Mouse (Mus musculus): Measurements from ENCODE around the gene Tespa1. TPM values are rescaled to one million over a fixed set of nuclear protein-coding genes. Genes with fewer than 3 reads are reported as not detected.
"Not testable (repeated sequence)": the region's sequence is repeated elsewhere in the genome, so short reads cannot be mapped to it uniquely, and the experiment has no call there.

Tespa1 gene
- 1 to 10 TPM in 1 of 2 experiments, under 1 TPM in 1; 0.87 to 2.0 TPM for total RNA-seq (2021)
- long read RNA-seq, experiment 1, partial matches to known transcripts = 0 of 3 reads
- long read RNA-seq, experiment 1, other reads (novel, unspliced or antisense) = 2 of 3 reads
- long read RNA-seq, experiment 2 = 0 reads

DNA sequence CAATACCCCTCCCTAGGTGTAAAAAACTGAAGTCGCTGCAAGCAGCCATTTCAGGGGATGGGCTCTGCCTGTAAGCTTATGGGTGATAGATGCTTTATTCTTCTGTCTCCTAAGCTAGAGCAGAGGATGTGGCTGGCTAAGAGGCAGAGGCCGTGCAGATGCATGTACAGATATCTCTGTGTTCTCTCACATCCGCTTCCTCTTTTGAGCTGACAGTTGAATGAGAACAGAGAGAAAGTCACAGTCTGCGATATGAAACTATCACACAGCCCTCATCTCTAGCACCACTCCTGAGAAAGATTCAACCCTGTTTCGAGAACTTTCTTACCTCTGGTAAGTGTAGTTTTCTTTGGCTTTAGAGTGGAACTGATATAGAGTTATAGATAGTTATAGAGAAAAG is at the start of gene Tespa1:
TSS of gene Tespa1 (plus strand) at position 234 of the 400 bp plus-strand sequence.
- DNase-seq = no peak

DNA sequence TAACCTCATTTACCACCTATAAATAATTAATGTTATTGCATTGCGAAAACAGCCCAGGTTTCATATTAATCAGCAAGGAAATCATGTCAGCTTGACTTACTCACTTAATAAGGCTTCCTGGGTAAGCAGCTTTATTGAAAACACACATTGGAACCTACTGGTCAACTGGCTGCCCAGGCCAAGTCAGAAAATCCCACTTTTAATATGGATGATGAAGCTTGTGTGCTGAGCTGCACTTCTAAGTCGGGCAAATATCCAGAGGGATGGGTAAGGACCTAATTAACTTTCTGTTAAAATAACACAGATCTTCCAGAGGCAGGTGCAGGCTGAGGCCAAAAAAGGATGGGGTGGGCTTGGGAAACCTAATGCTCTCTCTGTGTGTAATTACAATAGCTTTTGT is 46.9 kb upstream of the Tespa1 start:
- DNase-seq = no peak

DNA sequence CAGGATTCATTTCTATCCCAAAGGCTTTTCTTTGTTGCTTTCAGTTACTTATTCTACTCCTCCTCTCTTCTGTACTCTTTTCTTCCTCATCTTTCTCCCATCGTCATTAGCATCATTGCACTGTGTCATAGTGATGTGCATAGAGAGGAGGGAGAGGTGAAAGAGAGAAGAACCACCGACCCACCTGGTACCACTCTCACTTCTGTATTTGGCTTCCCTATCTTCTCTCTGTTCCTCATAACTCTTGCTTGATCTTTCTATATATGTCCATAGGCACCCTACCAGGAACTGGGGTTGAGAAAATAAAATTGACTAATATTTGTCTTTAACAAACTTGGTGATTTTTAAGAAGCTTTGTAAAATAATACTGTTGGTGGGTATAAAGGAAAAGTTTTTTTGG is 46.2 kb upstream of the Tespa1 start:
- DNase-seq = no peak

DNA sequence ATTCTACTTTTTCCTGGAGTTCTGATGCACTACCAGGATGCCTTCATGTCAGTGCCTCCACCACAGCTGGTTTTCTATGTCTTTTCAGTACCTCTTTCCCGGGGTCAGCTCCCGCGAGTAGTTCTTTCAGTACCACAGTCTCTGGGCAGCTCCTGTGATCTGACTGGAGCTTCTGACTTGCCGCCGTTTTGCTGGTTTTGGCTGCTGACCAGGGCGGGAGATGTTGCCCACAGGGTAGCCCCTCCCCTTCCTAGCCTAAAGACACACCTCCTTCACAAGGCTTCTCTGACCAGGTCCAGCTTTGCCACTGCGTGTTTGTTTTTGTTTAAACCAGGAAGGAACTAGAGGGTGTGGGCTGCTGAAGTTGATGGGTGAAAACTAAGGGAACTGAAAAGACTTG is 42.6 kb upstream of the Tespa1 start, which contains the start of gene Neurod4:
TSS of gene Neurod4 (minus strand) at position 175 of the 400 bp plus-strand sequence.
- DNase-seq = peak; percentile 60

DNA sequence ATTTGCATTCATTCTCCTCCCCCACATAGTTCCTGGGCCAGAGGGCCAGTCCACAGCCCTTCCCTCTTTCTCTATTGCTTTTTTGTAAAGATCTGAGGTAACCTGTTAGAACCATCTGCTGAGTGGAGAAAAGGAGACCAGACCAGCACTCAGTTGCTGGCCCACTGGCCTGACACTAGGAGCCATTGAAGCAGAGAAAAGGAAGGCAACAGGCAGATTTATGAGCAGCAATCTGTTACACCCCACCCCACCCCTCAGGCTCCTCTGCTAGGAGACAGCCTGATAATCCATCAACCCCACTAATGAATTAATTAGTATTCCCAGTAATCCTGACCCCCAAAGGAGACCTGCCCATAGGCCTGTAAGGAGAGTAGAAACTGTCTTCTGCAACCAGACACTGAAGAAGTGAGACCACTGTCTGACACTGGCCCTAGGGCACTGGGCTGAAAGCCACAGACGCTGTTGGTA is 40.7 kb upstream of the Tespa1 start:
- DNase-seq = no peak

DNA sequence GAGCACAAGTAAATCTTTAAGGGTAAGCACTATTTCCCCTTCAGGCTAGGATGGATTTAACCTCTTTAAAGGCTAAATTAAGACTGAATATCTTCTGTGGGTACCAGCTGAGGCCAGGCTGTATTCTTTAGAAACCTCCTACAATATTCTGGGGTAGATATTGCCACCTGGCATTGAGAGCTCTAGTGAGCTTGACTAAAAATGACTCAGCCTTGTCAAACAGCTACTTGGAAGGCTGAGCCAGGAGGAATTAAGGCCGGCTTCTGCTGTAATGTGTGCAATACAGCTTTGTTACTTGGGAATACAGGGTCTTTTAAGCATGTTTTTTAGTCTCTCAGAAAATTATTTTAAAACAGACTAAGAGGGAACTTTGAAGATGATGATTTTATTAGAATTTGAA is 35.5 kb upstream of the Tespa1 start:
- DNase-seq = no peak

DNA sequence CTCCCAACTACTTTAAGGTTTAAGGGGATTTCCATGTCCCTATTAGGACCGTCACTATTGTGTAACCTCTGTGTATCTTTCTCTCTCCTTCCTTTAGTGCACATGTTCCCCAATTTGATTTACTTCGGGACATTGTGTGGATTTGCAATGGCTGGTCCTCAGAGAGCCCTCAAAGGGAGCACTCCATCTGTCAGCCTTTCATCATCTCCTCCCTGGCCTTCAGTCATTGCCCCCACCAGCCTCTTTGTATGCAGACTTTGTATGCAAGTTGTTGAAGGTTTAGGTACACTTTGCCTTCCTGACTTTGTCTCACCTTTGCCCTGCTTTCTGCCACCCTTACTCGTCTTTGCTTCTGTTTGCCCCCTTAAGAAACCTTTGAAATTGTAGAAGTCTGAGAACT is 34.7 kb upstream of the Tespa1 start:
- no peak for DNase-seq

DNA sequence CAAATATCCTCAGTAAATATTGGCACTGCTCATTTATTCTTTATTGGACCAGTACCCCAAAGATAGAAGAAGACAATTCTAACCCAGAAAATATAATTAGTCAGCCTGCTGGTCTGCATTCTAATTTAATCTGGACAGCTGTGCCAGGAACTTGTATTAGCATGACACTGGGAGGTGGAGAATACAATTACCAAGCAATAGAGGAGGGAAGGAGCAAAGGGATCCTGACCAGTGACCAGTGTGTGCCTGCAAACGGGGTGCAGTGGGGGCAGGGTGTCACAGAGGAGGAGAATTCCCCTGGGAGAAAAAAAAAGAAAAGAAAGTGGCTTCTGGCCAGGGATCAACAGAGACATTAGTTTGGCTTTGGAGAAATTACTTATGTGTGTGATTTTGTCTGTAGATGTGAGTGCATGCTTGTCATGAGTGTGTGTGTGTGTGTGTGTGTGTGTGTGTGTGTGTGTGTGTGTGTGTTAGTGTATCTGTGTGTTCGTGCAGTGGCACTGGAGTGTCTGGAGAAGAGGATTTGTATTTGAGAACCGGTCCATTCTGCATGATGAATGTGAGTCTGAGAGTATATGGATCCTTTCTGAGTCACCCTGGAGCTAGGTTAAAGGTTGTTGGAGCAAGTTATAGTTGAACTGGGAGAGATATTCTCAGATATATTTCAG is 28.8 kb upstream of the Tespa1 start:
- no peak for DNase-seq

DNA sequence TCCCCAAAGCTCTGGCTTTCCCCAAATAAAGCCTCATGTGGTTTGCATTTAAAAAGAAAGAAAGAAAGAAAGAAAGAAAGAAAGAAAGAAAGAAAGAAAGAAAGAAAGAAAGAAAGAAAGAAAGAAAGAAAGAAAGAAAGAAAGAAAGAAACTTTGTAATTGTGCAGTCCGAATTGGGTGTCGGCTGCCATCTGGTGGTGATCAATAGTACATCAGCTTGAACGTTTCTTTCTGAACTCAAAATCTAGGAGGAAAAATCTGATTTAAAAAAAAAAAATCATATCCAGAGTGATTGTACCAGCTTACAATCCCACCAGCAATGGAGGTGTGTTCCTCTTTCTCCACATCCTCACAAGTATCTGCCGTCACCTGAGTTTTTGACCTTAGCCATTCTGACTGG is 23.9 kb upstream of the Tespa1 start:
- peak; percentile 32 for DNase-seq

DNA sequence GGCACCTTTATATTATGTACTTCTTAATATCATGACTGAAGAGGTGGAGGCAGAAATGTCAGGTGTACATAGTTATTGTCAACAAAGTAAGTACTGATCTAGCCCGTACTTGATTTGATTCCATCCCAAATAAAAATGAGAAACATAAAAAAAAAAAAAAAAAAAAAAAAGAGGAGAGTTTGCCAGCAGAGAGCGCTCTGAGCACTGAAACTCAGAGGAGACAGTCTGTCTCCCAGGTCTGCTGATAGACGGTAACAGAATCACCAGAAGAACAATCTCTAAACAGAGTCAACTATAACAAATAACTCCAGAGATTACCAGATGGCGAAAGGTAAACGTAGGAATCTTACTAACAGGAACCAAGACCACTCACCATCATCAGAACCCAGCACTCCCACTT is 18.5 kb upstream of the Tespa1 start:
- not testable (repeated sequence) for DNase-seq

DNA sequence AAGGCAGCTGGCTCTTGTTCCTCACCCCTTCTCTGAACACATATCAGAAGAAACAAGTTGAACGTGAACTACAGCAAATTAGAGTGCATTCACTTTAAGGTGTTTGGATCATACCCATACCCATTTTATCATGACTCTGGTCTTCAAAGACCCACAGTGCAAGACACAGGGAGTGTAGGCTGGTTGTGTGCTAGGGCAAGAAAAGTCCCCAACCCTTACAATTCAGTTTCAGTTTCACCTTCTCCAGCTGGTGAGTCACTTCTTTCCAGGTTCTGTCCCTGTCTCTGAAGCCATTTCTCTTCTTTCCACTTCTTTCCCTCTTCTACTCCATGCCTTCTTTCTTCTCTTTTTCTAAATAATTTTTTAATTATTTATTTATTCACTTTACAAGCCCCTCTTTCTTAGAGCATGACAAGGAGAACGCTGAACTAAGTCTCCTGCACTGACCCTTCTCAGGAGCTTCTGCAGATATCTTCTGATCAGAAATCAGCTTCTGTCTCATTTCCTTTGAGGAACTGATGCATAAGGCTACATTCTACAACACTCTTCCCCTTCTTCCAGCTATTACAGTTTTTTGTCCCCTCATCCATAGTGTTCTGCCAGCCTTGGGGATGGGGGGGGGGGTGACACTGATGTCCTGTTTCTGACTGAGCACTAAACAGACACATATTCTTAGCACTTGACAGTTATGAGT is 11.0 kb upstream of the Tespa1 start:
- DNase-seq = no peak

DNA sequence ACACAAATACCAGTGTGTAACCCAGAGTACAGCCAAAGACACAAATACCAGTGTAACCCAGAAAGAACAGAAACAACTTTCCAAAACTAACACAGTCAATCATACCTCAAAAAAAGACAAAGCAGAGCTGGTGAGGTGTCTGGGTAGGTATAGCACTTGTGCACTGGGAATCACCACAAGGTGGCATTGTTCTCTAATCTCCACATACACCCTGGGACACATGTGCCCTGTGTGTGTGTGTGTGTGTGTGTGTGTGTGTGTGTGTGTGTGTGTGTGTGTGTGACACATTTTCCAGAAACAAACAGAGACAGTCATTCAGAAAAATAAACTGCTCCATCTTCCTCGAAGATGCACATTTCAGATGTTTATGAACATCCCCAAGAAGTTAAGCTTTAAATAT is 9.1 kb upstream of the Tespa1 start:
- DNase-seq = peak; percentile 9

DNA sequence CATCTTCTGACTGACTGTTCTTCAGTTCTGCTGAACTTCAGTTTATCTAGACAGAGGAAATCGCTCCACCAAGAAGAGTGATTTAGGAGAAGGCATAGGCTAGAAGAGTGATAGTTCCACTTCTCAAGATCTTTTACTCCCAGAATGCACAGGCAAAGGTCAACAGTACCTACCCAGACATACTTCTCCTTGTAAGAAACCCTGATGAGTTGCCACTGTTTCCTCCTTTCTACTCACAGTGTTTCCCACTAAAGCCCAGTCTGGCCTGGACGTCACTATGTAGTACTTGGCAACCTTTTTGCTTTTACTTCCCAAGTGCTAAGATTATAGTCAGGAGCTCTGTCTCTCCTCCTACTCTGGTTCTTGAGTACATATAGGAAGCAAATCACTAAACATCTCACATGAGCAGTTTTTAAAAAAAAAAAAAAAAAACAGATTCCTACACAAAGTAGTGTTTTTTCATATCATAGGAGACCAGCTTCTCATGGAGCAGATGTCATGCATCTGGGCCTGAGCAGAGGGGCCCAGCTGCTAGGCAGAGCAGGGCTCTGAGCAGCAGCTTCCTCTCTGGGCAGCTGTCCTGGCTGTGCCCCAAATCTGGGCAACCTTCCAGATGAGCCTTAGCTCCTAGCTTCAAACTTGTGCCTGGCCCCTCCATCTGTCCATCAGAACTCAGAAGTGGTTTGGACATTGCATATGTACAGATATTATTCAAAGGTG is 8.4 kb upstream of the Tespa1 start:
- DNase-seq = peak; percentile 12

DNA sequence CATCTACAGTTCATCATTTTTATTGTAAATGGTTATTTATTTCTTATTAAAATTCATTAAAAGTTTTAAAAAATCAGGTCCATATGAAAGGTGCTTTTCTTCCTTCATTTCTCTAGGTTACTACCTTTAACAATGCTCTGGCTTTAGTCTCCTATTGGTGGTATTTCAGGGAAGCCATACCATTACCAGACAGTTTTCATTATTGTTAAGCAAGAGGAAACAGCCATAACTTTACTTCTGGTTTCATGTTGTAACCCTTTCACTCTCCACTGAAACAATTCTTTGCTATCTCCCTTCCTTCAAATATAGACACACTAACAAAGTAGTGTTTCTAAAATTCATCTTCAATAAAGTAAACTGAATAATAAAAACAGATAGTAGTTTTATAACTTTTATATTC is 6.8 kb upstream of the Tespa1 start:
- no peak for DNase-seq

DNA sequence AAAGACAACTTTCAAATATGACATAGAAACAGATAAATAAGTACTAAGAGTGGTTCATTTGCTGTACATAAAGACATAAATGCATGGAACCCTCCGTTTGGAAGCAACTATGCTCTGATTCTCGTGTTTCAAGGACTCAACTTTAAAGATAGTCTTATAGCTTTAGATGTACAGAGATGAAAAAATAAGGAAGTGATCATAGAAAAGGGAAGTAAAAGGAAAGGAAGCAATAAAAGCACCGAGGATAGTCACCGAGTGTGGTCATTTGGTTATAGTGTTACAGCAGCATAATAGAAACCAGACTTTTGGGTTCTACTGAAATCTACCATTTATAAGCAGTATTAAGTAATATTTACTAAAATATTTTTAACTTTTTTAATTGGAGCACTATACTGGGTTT is 4.0 kb upstream of the Tespa1 start:
- no peak for DNase-seq

DNA sequence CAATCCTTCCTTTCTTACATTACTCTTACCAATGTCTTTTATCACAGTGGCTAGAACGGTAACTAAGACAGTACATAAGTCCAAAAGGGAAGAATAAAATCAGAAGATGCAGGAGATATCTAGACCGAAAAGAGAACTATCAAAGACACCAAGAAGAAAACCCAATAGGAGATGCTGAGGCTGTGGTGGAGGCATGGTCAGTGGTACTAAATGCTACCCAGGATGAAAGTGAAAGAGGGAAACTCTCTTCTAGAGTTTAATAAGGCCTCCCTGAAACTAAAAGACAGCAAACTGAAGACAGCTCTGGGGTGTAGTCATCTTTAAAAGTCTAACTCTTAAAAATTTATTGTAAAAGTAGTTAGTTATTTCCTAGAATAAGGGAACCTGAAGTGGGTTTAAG is 2.0 kb upstream of the Tespa1 start:
- no peak for DNase-seq

DNA sequence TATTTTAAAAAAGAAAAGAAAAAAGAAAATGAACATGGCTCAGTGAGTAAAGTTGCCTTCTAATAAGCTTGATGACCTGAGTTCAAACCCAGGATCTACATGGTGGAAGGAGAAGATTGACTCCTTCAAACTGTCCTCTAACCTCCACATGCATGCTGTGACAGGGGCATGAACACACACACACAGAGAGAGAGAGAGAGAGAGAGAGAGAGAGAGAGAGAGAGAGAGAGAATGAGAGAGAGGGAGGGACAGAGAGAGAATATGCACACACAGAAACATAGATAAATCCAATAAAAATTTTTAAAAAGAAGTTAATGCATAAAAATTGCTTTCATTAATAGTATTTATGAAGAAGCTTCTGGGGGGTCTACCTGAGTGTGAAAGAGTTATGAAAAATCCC is 608 bp upstream of the Tespa1 start:
- no peak for DNase-seq

DNA sequence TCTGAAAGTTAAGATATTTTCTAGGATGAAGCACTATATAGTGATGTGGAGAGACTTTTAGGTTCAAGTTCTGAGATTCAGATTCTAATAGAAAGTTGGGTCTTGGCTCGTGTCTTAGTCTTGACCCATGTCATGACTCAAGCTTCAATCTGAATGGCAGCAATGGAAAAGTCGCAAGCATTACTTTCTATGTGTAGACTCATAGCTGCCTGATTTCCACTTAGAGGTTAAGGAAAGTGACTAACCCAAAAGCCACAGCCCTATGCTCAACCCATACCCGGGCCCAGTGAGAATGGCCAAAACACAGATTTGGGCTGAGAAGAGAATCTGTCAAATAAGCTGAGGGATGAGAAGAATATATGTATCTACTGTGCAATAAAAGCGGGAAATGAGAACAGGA is 1.6 kb downstream of the Tespa1 start:
- DNase-seq = no peak

DNA sequence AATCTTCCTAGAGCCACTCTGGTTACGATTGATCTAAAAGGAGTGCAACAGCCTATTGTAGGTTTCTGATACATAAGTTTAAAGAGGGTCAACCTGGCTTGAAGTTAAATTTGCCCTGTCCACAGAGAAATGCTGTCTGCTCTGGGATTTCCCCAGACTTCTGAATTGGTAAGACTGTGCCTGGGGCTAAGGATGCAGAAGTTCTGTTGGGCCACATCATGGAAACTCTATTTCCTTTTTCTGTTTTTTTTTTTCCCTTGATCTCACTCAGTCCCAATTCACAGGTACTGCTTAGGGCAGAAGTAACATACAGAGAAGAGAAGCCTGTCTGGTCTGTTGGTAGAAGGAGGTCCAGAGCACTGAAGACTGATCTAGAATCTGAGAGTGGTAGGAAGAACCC is 8.0 kb downstream of the Tespa1 start:
- no peak for DNase-seq

DNA sequence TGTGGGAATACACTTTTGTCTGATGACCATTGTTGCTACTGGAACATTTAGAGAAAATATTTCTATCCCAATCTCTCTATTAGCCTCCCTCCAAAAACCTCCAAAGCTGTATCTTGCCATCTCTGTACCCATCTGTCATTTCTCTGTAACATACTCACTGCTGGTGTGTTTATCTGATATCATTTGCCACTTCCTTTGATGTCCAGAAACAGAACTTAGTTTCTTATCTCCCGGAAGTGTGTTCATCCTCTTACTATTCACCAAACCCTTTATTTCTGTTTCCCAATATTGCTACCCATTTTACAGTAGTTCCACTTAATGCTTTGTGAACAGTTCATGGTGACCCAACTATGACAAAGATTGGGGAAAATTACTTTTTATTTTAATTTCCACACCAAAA is 13.7 kb downstream of the Tespa1 start:
- DNase-seq = no peak

DNA sequence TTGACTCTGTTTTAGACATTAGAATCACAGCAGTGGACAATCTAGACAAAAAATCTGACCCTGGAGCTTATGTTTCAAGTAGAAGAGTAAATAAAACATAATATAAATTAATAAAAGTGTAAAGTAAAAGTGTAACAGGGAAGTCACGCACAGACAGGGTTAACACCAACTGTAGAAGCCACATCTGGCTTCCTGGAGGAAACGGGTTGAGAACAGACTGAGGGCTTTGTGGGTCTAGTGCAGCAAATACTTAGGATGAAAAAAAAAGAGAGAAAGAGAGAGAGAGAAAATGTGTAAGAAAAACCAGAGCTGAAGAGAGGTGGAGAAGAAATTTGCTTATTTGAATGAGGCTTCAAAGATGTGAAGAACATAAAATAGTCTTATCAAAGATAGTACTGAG is 14.9 kb downstream of the Tespa1 start:
- DNase-seq = no peak

DNA sequence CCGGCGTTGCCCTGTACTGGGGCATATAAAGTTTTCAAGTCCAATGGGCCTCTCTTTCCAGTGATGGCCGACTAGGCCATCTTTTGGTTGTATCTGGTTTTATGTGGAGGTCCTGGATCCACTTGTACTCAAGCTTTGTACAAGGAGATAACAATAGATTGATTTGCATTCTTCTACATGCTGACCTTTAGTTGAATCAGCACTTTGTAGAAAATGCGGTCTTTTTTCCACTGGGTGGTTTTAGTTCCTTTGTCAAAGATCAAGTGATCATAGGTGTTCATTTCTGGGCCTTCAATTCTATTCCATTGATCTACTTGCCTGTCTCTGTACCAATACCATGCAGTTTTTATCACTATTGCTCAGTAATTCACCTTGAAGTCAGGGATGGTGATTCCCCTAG is 17.4 kb downstream of the Tespa1 start:
- not testable (repeated sequence) for DNase-seq

DNA sequence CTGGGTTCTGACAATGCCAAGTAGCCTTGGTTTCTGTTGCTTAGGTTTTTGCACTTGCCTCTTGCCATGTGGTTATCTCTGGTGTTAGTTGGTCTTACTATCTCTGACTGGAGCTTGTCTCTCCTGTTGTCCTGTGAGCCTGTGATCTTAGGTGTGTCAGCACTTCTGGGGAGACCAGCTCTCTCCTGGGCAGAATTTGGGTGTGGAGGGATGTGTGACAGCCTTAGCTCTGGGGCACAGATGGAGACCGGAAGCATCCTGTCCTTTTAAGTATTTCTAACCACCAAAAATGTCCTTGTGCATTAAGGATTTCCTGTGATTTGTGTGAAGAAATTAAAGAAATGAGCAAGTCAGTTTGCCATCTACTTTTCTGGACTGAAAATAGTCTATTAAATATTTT is 21.4 kb downstream of the Tespa1 start:
- no peak for DNase-seq
